Mouse (Mus musculus): ENCODE results near the gene A730071L15Rik. TPM values are rescaled to one million over a fixed set of nuclear protein-coding genes. Genes with fewer than 3 reads are reported as not detected.

A730071L15Rik gene
- polyA plus RNA-seq, 1 experiment = 0.15 TPM

GRCm38 (mm10) chr11:6183246-6183645 is 16.6 kb upstream of the A730071L15Rik start:
- WGBS = 85% methylated on average over 2 of the region's 2 CpGs
- no peak for DNase-seq
- H3K27ac ChIP-seq (ENCODE audit: insufficient read depth, low read length) = no peak overlapping the region
- H3K4me3 ChIP-seq (replicated peaks; ENCODE audit: insufficient read depth, low read depth, low read length) = no peak overlapping the region
- H3K27me3 ChIP-seq (ENCODE audit: control insufficient read depth, insufficient read depth, low read length) = no peaks in the 10 kb centered on the region
- TF ChIP-seq POLR2A (IDR thresholded peaks at IDR 0.05; ENCODE audit: borderline replicate concordance, insufficient read depth, low read length) = no peak
- TF ChIP-seq CTCF (IDR thresholded peaks at IDR 0.05; ENCODE audit: borderline replicate concordance, insufficient read depth, low read depth, low read length) = no peak
- H3K4me1 ChIP-seq (ENCODE audit: control insufficient read depth, insufficient read depth, low read length) = peaks cover 14% of the 10 kb centered on the region

DNA sequence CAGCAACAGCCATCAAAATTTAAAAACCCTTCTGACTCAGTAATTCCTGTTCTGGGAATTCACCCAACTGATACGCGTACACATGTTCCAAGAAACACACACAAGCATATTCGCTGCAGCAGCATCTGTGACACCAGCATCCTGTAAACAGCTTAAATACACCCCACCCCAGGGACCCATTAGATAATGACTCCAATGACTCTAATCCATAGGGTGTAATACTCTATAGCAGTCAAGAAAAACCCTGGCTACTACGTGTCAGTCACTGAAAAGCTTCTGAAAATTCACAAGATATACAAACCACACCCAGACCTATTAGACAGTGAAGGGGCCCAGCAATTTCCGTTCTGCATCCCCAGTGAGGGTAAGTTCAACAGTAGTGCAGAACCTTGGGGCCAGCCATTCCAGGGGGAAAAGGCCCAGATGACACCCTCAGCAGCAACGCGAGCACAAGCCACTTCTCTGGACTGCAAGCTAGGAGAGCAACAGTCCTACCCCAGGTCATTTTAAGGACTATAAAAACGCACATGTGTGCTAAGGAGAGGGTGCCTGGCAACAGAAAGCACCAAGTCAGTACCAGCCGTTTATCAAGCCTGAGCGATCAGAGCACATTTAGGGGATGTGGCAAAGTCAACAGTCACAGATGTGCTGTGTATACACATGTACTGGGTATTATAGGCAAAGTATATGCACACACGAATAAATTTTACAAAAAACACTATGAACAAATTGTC is 15.5 kb upstream of the A730071L15Rik start:
- WGBS = 55% methylated on average over 11 of the region's 11 CpGs
- no peak for DNase-seq
- no peaks in the 10 kb centered on the region for H3K27me3 ChIP-seq (ENCODE audit: control insufficient read depth, insufficient read depth, low read length)
- no peak overlapping the region for H3K27ac ChIP-seq (ENCODE audit: insufficient read depth, low read length)
- H3K4me1 ChIP-seq (ENCODE audit: control insufficient read depth, insufficient read depth, low read length) = peaks cover 8% of the 10 kb centered on the region
- no peak overlapping the region for H3K4me3 ChIP-seq (replicated peaks; ENCODE audit: insufficient read depth, low read depth, low read length)
- no peak for TF ChIP-seq CTCF (IDR thresholded peaks at IDR 0.05; ENCODE audit: borderline replicate concordance, insufficient read depth, low read depth, low read length)
- no peak for TF ChIP-seq POLR2A (IDR thresholded peaks at IDR 0.05; ENCODE audit: borderline replicate concordance, insufficient read depth, low read length)

DNA sequence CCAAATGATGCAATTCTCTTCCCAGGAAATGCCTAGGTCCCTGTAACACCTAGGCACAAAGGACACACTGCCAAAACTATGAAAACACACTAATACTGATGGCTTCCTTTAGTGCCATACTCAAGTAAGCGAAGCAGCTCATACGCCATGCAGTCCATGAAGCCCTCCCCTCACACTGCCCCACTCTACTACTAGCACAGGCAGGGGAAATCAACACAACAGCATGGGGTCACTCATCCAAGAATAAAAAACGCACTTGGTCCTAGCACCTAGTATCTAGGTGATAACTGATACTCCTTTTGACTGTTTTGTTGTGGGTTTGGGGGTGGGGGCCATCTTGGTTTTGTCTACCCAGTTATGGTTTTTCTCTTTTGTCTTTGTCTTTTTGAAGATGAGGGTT is 12.4 kb upstream of the A730071L15Rik start:
- Histone ChIP-seq H3K4me1 (ENCODE audit: control insufficient read depth, insufficient read depth, low read length) (peaks cover 7% of the 10 kb centered on the region), H3K27me3 (ENCODE audit: control insufficient read depth, insufficient read depth, low read length) (no peaks in the 10 kb centered on the region), H3K4me3 (replicated peaks; ENCODE audit: insufficient read depth, low read depth, low read length) (no peak overlapping the region), H3K27ac (ENCODE audit: insufficient read depth, low read length) (peak overlapping the region; percentile 58)
- DNase-seq = no peak
- 67% methylated on average over 3 of the region's 3 CpGs for WGBS
- no peak for TF ChIP-seq POLR2A (IDR thresholded peaks at IDR 0.05; ENCODE audit: borderline replicate concordance, insufficient read depth, low read length)
- no peak for TF ChIP-seq CTCF (IDR thresholded peaks at IDR 0.05; ENCODE audit: borderline replicate concordance, insufficient read depth, low read depth, low read length)

DNA sequence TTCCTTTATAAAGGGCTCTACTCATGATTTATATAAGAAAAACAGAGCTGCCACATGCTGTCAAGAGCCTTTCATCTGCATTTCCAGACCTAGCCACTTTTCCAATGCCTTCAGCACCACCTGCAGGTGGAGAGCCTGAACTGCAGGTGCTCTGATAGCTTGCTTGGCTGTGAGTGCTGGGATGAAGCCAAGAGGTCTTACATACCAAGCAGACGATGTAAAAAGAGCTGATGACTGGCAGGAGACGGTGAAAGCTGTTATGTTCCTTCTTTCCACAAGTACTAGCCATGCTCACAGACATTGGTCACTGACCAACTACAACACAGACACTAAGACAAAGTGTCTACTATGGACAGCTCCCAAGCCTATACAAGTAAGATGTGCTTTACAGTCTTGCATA is 12.0 kb upstream of the A730071L15Rik start:
- Histone ChIP-seq H3K4me1 (ENCODE audit: control insufficient read depth, insufficient read depth, low read length) (peaks cover 7% of the 10 kb centered on the region), H3K27me3 (ENCODE audit: control insufficient read depth, insufficient read depth, low read length) (no peaks in the 10 kb centered on the region), H3K4me3 (replicated peaks; ENCODE audit: insufficient read depth, low read depth, low read length) (no peak overlapping the region), H3K27ac (ENCODE audit: insufficient read depth, low read length) (peak overlapping the region; percentile 58; the same call in 1 of the 2 replicates)
- peak; percentile 95 to 98 for DNase-seq
- 0% methylated on average over 2 of the region's 2 CpGs for WGBS
- TF ChIP-seq POLR2A (IDR thresholded peaks at IDR 0.05; ENCODE audit: borderline replicate concordance, insufficient read depth, low read length) = no peak
- TF ChIP-seq CTCF (IDR thresholded peaks at IDR 0.05; ENCODE audit: borderline replicate concordance, insufficient read depth, low read depth, low read length) = peak; percentile 99

- DNase-seq = no peak
- H3K27me3 ChIP-seq (ENCODE audit: control insufficient read depth, insufficient read depth, low read length) = no peaks in the 10 kb centered on the region
- TF ChIP-seq CTCF (IDR thresholded peaks at IDR 0.05; ENCODE audit: borderline replicate concordance, insufficient read depth, low read depth, low read length) = no peak
- no peak for TF ChIP-seq POLR2A (IDR thresholded peaks at IDR 0.05; ENCODE audit: borderline replicate concordance, insufficient read depth, low read length)
- no peak overlapping the region for H3K4me3 ChIP-seq (replicated peaks; ENCODE audit: insufficient read depth, low read depth, low read length)
- H3K27ac ChIP-seq (ENCODE audit: insufficient read depth, low read length) = no peak overlapping the region
- WGBS = 89% methylated on average over 8 of the region's 8 CpGs
- H3K4me1 ChIP-seq (ENCODE audit: control insufficient read depth, insufficient read depth, low read length) = no peaks in the 10 kb centered on the region; the same call in 1 of the 2 replicates
Measured at GRCm38 (mm10) chr11:6196780-6197179, 3.0 kb upstream of the A730071L15Rik start.

- TF ChIP-seq POLR2A (IDR thresholded peaks at IDR 0.05; ENCODE audit: borderline replicate concordance, insufficient read depth, low read length) = no peak
- no peak for TF ChIP-seq CTCF (IDR thresholded peaks at IDR 0.05; ENCODE audit: borderline replicate concordance, insufficient read depth, low read depth, low read length)
- no peak for DNase-seq
- Histone ChIP-seq H3K4me3 (replicated peaks; ENCODE audit: insufficient read depth, low read depth, low read length) (no peak overlapping the region), H3K27me3 (ENCODE audit: control insufficient read depth, insufficient read depth, low read length) (no peaks in the 10 kb centered on the region), H3K4me1 (ENCODE audit: control insufficient read depth, insufficient read depth, low read length) (no peaks in the 10 kb centered on the region; the same call in 1 of the 2 replicates), H3K27ac (ENCODE audit: insufficient read depth, low read length) (no peak overlapping the region)
- WGBS = 76% methylated on average over 4 of the region's 4 CpGs
Measured at GRCm38 (mm10) chr11:6198449-6198848, 1.4 kb upstream of the A730071L15Rik start.

DNA sequence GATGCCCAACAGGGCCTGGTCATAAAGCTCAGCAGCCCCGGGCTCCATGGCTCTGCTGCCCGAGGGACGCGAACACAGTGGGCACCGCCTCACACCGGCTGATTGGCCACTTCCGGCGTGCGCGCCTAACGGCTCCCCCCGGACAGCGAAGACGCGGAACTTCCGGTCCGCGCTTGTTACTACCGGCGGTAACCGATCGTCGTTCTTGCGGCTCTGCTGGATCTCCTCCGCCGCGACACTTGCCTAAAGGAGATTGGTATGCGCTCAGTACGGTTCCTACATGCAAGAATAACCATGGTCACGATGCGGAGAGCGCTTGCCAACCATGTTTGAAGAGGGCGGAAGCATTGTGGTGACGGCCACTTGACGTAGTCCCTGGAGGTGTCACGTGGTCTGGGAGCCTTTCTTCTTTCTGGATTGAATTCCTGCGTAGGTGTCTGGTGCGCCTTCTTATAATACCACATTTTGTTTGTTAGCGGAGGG is 299 bp downstream of the A730071L15Rik start, which contains the start of gene Nudcd3:
Nudcd3 (minus strand) TSS at position 329 of the 483 bp plus-strand sequence.
- H3K4me1 ChIP-seq (ENCODE audit: control insufficient read depth, insufficient read depth, low read length) = no peaks in the 10 kb centered on the region; the same call in 1 of the 2 replicates
- DNase-seq = peak; percentile 90 to 93
- under 1% methylated on average over 39 of the region's 39 CpGs for WGBS
- peak within 1 kb of the TSS; percentile 80 for H3K4me3 ChIP-seq (replicated peaks; ENCODE audit: insufficient read depth, low read depth, low read length)
- peak within 1 kb of the TSS; percentile 91 for H3K27ac ChIP-seq (ENCODE audit: insufficient read depth, low read length)
- TF ChIP-seq CTCF (IDR thresholded peaks at IDR 0.05; ENCODE audit: borderline replicate concordance, insufficient read depth, low read depth, low read length) (no peak), POLR2A (IDR thresholded peaks at IDR 0.05; ENCODE audit: borderline replicate concordance, insufficient read depth, low read length) (peak; percentile 73)
- H3K27me3 ChIP-seq (ENCODE audit: control insufficient read depth, insufficient read depth, low read length) = no peaks in the 10 kb centered on the region; the same call in 1 of the 2 replicates

DNA sequence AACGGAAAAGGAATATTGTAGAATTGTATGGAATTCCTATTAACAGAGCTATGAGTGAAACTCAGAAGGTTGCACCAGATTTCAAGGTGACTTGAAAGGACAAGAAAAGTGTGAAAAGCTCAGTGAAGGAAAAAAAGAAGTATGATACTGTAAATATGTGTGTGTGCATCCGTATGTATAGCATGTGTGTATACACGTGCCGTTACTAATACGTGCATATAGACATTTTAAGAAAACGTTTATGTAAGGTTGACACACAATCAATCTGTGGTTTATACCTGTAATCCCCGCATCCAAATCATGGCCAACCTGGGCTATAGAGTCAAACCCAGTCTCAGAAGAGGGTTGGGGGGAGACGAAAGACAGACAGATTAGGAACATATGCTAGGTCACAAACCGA is 741 bp downstream of the A730071L15Rik start:
- Histone ChIP-seq H3K4me3 (replicated peaks; ENCODE audit: insufficient read depth, low read depth, low read length) (peak overlapping the region; percentile 80), H3K4me1 (ENCODE audit: control insufficient read depth, insufficient read depth, low read length) (no peaks in the 10 kb centered on the region; the same call in 1 of the 2 replicates), H3K27ac (ENCODE audit: insufficient read depth, low read length) (peak overlapping the region; percentile 55; the same call in 1 of the 2 replicates), H3K27me3 (ENCODE audit: control insufficient read depth, insufficient read depth, low read length) (no peaks in the 10 kb centered on the region; the same call in 1 of the 2 replicates)
- TF ChIP-seq CTCF (IDR thresholded peaks at IDR 0.05; ENCODE audit: borderline replicate concordance, insufficient read depth, low read depth, low read length) (no peak), POLR2A (IDR thresholded peaks at IDR 0.05; ENCODE audit: borderline replicate concordance, insufficient read depth, low read length) (no peak)
- no peak for DNase-seq
- WGBS = 23% methylated on average over 9 of the region's 9 CpGs
